Mouse (Mus musculus) liver, embryonic 14.5 days (tissue): ENCODE data around the gene Tsn.

Experiments
- CTCF ChIP-seq: IDR thresholded peaks from 2 replicates; pipeline ENCODE4 v1.5.1; 2016; ENCODE audit warnings: antibody characterized with exemption, low read depth, control low read depth
- EP300 ChIP-seq: IDR thresholded peaks from 2 replicates; pipeline ENCODE4 v1.6.1; 2016; ENCODE audit warnings: antibody characterized with exemption, low read depth

GRCm38 (mm10) chr1:118359071-118359761 lies 47.7 kb upstream of the Tsn start:
- TF ChIP-seq CTCF: no peak
- TF ChIP-seq EP300: no peak
